Mouse (Mus musculus) hindbrain, embryonic 16.5 days (tissue): ENCODE results near the gene Nlrp6. TPM values are rescaled to one million over a fixed set of nuclear protein-coding genes. Genes with fewer than 3 reads are reported as not detected.

ENCODE experiments used
- ATAC-seq: fragments of 200-750 bp; cut with Nextera tagmentation; 2 replicates; pipeline ENCODE4 v1.8.0; 2017; ENCODE audit warnings: moderate TSS enrichment, moderate library complexity
- H3K27ac ChIP-seq: fragments of 300-500 bp; sonication (generic); 2 replicates; pipeline ENCODE4 v1.5.1; 2014; ENCODE audit warnings: low read depth, mild to moderate bottlenecking, control low read depth, low read length, moderate library complexity
- H3K27me3 ChIP-seq: fragments of 300-500 bp; sonication (generic); replicated peaks from 2 replicates; pipeline ENCODE4 v1.6.1; 2014; ENCODE audit warnings: low read length; ENCODE audit not compliant: control insufficient read depth, insufficient read depth
- H3K36me3 ChIP-seq: fragments of 300-500 bp; sonication (generic); 2 replicates; pipeline ENCODE4 v1.6.1; 2014; ENCODE audit warnings: mild to moderate bottlenecking, low read length, moderate library complexity, mixed read lengths; ENCODE audit not compliant: control insufficient read depth, insufficient read depth
- H3K4me1 ChIP-seq: fragments of 300-500 bp; sonication (generic); 2 replicates; pipeline ENCODE4 v1.6.1; 2014; ENCODE audit warnings: low read depth, low read length; ENCODE audit not compliant: control insufficient read depth, insufficient read depth
- H3K4me2 ChIP-seq: fragments of 300-500 bp; sonication (generic); 2 replicates; pipeline ENCODE4 v1.6.1; 2014; ENCODE audit warnings: mild to moderate bottlenecking, low read length, control low read depth, moderate library complexity
- H3K4me3 ChIP-seq: fragments of 300-500 bp; sonication (generic); 2 replicates; pipeline ENCODE4 v1.5.1; 2014; ENCODE audit warnings: mild to moderate bottlenecking, low read length, control low read depth, moderate library complexity
- H3K9ac ChIP-seq: fragments of 300-500 bp; sonication (generic); 2 replicates; pipeline ENCODE4 v1.6.1; 2014; ENCODE audit warnings: low read depth, mild to moderate bottlenecking, control low read depth, low read length, moderate library complexity
- H3K9me3 ChIP-seq: fragments of 300-500 bp; sonication (generic); 2 replicates; pipeline ENCODE4 v1.6.1; 2014; ENCODE audit warnings: mild to moderate bottlenecking, low read length, moderate library complexity; ENCODE audit not compliant: control insufficient read depth
- WGBS: fragments of 180-500 bp; shearing (Covaris S2); extraction: QIAGEN DNeasy Blood & Tissue Kit; methylation state at CpG from one replicate; pipeline ENCODE4 v1.1.7; 2014; 5-methylcytosine and 5-hydroxymethylcytosine counted together
- polyA plus RNA-seq: library from polyadenylated mRNA; unstranded; fragments of >200 nt; fragmentation: Nextera tagmentation; extraction: Ambion mirVana; gene quantifications from 2 replicates; pipeline ENCODE4 v1.2.1, GENCODE M21; 2015

Nlrp6 gene
- polyA plus RNA-seq, 1 experiment from 2014 or later, result 0.75 TPM

DNA sequence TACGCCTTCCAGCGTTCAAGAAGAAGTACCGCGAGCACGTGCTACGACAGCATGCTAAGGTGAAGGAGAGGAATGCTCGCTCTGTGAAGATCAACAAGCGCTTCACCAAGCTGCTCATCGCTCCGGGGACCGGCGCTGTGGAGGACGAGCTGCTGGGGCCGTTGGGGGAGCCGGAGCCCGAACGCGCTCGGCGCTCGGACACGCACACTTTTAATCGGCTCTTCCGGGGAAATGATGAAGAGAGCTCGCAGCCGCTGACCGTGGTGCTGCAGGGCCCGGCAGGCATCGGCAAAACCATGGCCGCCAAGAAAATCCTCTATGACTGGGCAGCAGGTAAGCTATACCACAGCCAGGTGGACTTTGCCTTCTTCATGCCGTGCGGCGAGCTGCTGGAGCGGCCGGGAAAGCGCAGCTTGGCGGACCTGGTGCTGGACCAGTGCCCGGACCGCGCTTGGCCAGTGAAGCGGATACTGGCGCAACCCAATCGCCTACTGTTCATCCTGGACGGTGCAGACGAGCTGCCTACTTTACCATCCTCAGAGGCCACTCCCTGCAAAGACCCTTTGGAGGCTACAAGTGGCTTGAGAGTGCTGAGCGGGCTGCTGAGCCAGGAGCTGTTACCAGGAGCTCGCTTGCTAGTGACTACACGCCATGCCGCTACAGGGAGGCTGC lies 1.8 kb downstream of the Nlrp6 start:
- WGBS, result under 1% methylated on average over 49 of the region's 49 CpGs
- peak overlapping the region; percentile 50 for H3K4me3 ChIP-seq
- peaks cover 53% of the 10 kb centered on the region for H3K27me3 ChIP-seq
- peak overlapping the region; percentile 98 for H3K4me2 ChIP-seq
- peak overlapping the region; percentile 58 for H3K9ac ChIP-seq
- peak; percentile 71 for ATAC-seq
- H3K4me1 ChIP-seq, result peaks cover 18% of the 10 kb centered on the region
- H3K36me3 ChIP-seq, result no peaks in the 10 kb centered on the region
- H3K9me3 ChIP-seq, result no peaks in the 10 kb centered on the region
- H3K27ac ChIP-seq, result no peak overlapping the region

DNA sequence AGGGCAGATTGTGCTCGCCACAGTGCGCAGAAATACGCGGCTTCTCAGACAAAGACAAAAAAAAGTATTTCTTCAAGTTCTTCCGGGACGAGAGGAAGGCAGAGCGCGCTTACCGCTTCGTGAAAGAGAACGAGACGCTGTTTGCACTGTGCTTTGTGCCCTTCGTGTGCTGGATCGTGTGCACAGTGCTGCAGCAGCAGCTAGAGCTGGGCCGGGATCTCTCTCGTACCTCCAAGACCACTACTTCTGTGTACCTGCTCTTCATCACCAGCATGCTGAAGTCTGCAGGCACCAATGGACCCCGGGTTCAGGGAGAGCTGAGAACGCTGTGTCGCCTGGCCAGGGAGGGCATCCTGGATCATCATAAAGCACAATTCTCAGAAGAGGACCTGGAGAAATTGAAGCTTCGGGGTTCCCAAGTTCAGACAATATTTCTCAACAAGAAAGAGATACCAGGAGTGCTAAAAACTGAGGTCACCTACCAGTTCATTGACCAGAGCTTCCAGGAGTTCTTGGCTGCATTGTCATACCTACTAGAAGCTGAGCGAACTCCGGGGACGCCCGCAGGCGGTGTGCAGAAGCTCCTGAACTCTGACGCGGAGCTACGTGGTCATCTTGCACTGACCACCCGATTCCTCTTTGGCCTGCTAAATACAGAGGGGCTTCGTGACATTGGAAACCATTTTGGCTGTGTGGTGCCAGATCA lies 2.5 kb downstream of the Nlrp6 start:
- Histone ChIP-seq H3K4me2 (peak overlapping the region; percentile 98), H3K27ac (no peak overlapping the region), H3K4me3 (peak overlapping the region; percentile 50), H3K36me3 (no peaks in the 10 kb centered on the region), H3K9me3 (no peaks in the 10 kb centered on the region), H3K4me1 (peaks cover 18% of the 10 kb centered on the region), H3K27me3 (peaks cover 52% of the 10 kb centered on the region), H3K9ac (peak overlapping the region; percentile 58)
- peak; percentile 72 for ATAC-seq
- WGBS, result 20% methylated on average over 30 of the region's 30 CpGs

DNA sequence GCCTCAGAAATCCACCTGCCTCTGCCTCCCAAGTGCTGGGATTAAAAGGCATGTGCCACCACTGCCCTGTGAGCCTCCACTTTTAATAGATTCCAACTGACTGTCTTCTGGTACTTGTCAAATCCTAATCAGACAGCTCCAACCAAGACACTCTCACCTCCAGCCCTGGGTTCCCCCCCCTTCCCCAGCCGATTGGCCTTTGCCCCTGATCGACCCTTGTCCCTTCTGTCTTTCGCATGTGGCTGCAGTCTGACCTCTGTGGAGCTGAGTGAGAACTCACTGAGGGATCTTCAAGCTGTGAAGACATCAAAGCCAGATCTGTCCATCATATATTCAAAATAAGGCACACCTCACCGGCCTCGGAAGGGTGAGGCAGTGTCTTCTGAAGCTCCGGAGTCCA lies 6.5 kb downstream of the Nlrp6 start:
- H3K4me2 ChIP-seq, result no peak overlapping the region
- H3K27me3 ChIP-seq, result peaks cover 22% of the 10 kb centered on the region
- WGBS, result 86% methylated on average over 6 of the region's 6 CpGs
- no peak for ATAC-seq
- H3K4me1 ChIP-seq, result peaks cover 12% of the 10 kb centered on the region
- no peak overlapping the region for H3K9ac ChIP-seq
- H3K36me3 ChIP-seq, result no peaks in the 10 kb centered on the region
- no peaks in the 10 kb centered on the region for H3K9me3 ChIP-seq
- H3K4me3 ChIP-seq, result no peak overlapping the region
- no peak overlapping the region for H3K27ac ChIP-seq

DNA sequence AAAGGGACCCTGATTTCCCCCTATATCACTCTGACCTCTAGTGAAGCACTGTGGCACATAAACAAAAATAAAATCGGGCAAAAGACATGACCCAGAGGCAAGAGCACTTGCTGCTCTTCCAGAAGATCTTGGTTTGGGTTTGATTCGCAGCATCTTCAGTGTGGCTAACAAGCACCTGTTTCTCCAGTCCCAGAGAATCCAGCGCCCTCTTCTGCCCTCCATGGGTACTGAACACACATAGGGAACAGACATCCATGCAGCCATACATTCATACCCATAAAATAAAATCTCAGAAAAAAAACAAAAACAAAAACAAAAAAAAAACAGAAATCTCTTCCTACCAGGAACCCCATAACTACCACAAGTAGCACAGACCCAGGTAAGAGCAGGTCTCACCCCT lies 17.7 kb downstream of the Nlrp6 start:
- Histone ChIP-seq H3K4me3 (no peak overlapping the region), H3K4me2 (no peak overlapping the region), H3K36me3 (no peaks in the 10 kb centered on the region), H3K27ac (no peak overlapping the region), H3K9me3 (no peaks in the 10 kb centered on the region), H3K27me3 (no peaks in the 10 kb centered on the region), H3K9ac (no peak overlapping the region), H3K4me1 (no peaks in the 10 kb centered on the region; the same call in 1 of the 2 replicates)
- no peak for ATAC-seq
- WGBS, result 38% methylated on average over 3 of the region's 3 CpGs

DNA sequence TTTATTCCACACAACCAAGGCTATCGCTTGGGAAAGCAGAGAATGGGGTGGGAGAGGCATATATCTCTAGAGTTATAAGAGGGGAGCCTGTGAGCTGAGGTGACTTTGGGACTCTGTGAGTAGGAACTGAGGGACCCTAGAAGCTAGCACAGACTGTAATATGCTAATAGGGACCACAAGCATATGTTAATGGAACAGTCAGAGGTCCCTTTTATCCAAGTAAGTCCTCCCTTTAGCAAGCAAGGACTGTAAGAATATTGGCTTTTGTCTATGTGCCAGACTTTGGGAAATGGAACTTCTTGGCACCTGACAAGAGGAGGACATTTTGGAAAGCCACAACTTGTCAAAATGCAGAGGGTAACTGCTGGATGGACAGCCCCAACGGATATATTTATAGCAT lies 18.2 kb downstream of the Nlrp6 start:
- Histone ChIP-seq H3K4me1 (no peaks in the 10 kb centered on the region; the same call in 1 of the 2 replicates), H3K9ac (no peak overlapping the region), H3K4me3 (no peak overlapping the region), H3K27ac (no peak overlapping the region), H3K4me2 (no peak overlapping the region), H3K36me3 (no peaks in the 10 kb centered on the region), H3K9me3 (no peaks in the 10 kb centered on the region), H3K27me3 (no peaks in the 10 kb centered on the region)
- ATAC-seq, result no peak
- 24% methylated on average over 2 of the region's 2 CpGs for WGBS

DNA sequence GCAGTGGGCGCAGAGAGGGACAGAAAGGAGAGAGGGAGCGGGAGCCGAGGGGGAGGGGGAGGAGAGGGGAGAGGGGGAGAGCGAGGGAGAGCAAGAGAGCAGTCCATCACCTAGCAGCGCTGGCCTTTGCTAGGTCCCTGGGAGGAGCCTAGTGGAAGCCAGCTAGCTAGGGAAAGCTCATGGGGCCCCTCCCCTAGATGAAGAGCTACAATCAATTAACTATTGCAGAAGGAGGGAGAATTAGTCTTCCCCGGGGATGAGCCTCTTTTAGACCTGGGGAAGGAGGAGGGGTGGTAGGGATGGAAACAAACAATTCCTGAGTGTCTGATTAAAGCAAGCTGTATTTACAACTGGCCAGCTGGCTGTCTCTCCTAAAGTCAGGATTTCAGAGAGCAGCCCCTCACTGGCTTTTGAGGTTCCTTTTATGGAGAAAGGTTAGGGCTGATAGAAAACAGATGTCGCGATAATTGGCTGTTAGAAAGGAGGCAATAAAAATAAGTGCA lies 19.0 kb downstream of the Nlrp6 start:
- no peaks in the 10 kb centered on the region for H3K9me3 ChIP-seq
- H3K27me3 ChIP-seq, result no peaks in the 10 kb centered on the region
- no peak overlapping the region; the same call in 1 of the 2 replicates for H3K9ac ChIP-seq
- 13% methylated on average over 8 of the region's 8 CpGs for WGBS
- peak; percentile 25; the same call in 1 of the 2 replicates for ATAC-seq
- H3K4me1 ChIP-seq, result no peaks in the 10 kb centered on the region; the same call in 1 of the 2 replicates
- H3K4me3 ChIP-seq, result no peak overlapping the region
- H3K4me2 ChIP-seq, result 0 out of 2 replicates have a peak overlapping the region, but pooled peaks have one; percentile 2
- H3K27ac ChIP-seq, result no peak overlapping the region
- H3K36me3 ChIP-seq, result no peaks in the 10 kb centered on the region

DNA sequence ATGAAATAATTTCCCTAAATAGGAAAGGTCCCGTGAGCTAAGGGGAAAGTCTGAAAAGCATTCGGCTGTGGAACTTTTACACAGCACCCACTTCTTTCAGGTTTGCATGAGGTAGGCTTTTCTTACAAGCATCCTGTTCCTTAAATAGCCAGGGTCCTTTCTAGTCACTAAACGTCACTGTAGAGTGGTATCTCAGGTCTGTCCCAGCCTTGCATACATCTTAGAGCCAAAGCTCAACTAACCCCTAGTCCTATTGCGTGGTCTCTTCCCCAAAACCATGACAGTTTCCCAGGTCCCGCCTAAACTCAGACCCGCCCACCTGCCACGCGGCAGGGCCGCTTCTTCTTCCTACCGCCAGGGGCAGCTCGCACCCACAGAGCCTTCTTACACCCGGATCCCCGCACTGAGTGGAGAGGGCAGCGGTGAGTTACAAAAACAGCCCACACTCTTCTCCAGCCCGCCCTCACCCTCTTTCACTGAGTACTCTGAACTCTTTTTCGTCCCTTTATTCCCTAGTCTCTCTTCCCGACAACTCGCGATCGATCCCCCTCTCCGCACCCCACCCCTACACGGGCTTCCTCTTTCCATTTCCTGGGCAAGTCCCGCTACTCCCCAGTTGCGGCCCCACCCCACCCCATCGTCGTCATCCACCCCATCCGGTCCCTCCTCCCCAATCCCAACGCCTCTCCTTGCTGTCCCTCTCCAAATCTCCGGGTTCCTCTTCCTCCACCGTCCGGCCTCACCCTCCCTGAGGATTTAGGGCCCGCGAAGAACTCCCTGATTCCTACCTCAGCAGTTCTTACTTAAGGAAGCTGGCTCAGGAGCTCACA lies 20.7 kb downstream of the Nlrp6 start, which contains the start of gene Pgghg:
Pgghg (plus strand) TSS at position 170 of the 830 bp plus-strand sequence.
- no peaks in the 10 kb centered on the region for H3K27me3 ChIP-seq
- no peaks in the 10 kb centered on the region for H3K36me3 ChIP-seq
- 3% methylated on average over 33 of the region's 33 CpGs for WGBS
- peak within 1 kb of the TSS; percentile 51 for H3K9ac ChIP-seq
- peak within 1 kb of the TSS; percentile 45 for H3K4me3 ChIP-seq
- peak within 1 kb of the TSS; percentile 69 for H3K27ac ChIP-seq
- H3K4me1 ChIP-seq, result no peaks in the 10 kb centered on the region; the same call in 1 of the 2 replicates
- H3K9me3 ChIP-seq, result no peaks in the 10 kb centered on the region
- H3K4me2 ChIP-seq, result peak within 1 kb of the TSS; percentile 61
- ATAC-seq, result peak; percentile 91

- Histone ChIP-seq H3K9me3 (no peaks in the 10 kb centered on the region), H3K4me3 (peak overlapping the region; percentile 45), H3K27me3 (no peaks in the 10 kb centered on the region), H3K4me1 (no peaks in the 10 kb centered on the region; the same call in 1 of the 2 replicates), H3K9ac (no peak overlapping the region), H3K36me3 (no peaks in the 10 kb centered on the region), H3K27ac (0 out of 2 replicates have a peak overlapping the region, but pooled peaks have one; percentile 16), H3K4me2 (peak overlapping the region; percentile 61)
- 64% methylated on average over 9 of the region's 9 CpGs for WGBS
- no peak for ATAC-seq
These were observed 21.6 kb downstream of the Nlrp6 start for GRCm38 (mm10) chr7:140942341-140942740.
